Mouse (Mus musculus) monocyte, adult 5-6 weeks (primary cell): ENCODE data around the gene Enpp6. TPM values are rescaled to one million over a fixed set of nuclear protein-coding genes. Genes with fewer than 3 reads are reported as not detected.

Experiments used
- ATAC-seq: fragments of 153-309, 156-312 bp; replicated peaks from 2 replicates; pipeline ENCODE4 v1.8.0; 2017; ENCODE audit warnings: mild to moderate bottlenecking; ENCODE audit not compliant: low TSS enrichment, insufficient number of reproducible peaks, severe bottlenecking, poor library complexity, low FRiP score
- total RNA-seq: library from RNA; stranded (forward); fragments of 200-1000, 200-491, 200-594 nt; gene quantifications from 3 replicates; pipeline ENCODE4 v1.2.3, GENCODE M21; 2017

Enpp6 gene
- total RNA-seq, 1 experiment from 2014 or later, result not detected

DNA sequence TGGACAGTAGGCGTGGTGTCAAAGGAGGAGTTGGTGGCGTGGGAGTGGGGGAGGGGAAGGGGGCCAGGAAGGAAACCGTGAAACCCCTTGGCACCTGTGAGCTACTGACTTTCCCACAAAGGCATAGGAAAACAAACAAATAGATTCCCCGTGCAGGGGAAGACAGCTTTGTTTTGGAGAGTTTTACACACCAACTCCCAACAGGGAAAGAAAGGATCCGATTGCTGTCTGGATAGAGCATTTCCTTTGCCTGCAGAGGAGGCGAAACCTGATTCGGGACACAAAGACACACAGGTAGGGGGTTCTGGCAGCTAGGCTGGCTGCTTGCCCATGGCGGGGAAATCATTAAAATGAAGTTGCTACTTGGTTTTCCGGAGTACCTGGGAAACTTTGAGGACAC is 148.9 kb downstream of the Enpp6 start:
- ATAC-seq, result no peak

DNA sequence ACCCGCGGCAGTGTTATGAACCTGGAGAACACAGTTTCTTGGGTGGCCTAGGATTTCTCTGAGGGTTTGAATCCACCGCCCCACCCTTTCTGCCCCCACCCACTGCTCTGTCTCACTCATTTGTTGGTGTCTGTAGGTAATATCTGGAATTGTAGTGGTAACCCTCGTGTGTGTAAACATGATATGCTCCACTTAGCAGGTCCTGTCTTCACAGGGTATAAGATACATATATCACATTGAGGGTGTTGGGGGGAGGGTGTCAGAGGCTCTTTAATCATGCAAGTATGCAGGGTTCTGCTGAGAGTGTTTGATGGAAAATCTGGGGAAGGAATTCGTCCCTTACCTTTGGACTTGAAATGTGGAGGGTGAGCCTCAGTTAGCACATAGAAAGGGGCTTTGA is 149.4 kb downstream of the Enpp6 start:
- no peak for ATAC-seq

DNA sequence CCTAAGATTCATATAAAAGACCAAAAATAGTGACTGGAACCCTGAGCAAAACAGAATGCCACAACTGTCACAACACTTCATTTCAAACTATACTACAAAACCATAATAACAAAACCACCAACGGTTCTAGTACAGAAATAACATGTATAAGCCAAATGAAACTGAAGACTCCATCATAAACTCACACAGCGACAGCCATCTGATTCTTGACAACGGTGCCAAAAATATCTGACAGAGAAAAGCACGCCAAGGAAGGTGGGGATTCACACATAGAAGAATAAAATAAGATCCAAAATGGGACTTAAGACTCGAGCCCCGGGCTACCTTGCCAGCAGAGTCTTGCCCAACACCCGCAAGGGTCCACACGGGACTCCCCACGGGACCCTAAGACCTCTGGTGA is 158.6 kb downstream of the Enpp6 start:
- ATAC-seq, result no peak

Other genes with a start within 250 kb of the Enpp6 start
- 109 to 271 TPM (median 146 TPM) in 3 replicates for gene Irf2, start 247.2 kb upstream of the Enpp6 start, total RNA-seq